Mouse (Mus musculus): ENCODE measurements at regions not wholly inside any gene's neighbourhood (a gene's known extent, or its start where the extent isn't known, plus 50 kb on each side); places are given as distances from the start of the nearest gene placed in this dataset.
A peak's percentile ranks its signal among the peaks of the same experiment; 100 is the strongest.
"Not testable (repeated sequence)": the region's sequence is repeated elsewhere in the genome, so short reads cannot be mapped to it uniquely, and the experiment has no call there.

- DNase-seq (ENCODE audit: low spot score): no peak
Measured at GRCm38 (mm10) chr16:63104383-63104782, 250.3 kb downstream of the Pros1 start.

GRCm38 (mm10) chr16:63104938-63105714 is 251.0 kb downstream of the Pros1 start:
- peak; percentile 3 for DNase-seq (ENCODE audit: low spot score)

DNA sequence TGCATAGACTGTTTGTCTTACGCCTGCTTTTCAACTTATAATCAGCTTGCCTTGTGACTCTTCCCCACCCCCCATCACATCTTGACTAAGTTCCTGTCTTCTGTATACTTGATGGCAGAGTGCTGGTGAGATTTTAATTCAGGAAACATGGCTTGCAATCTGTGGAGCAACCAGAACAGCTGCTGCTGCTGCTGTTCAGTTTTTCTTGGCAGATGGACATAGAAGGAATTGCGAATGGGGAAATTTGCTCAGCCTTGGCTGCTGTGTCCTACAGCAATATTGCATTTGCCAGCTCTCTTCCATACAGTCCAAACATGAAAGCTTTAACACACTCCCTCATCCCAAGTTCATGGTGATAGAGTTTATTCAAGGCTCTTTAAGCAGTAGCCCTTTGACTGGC is 262.3 kb downstream of the Pros1 start:
- DNase-seq (ENCODE audit: low spot score): no peak

DNA sequence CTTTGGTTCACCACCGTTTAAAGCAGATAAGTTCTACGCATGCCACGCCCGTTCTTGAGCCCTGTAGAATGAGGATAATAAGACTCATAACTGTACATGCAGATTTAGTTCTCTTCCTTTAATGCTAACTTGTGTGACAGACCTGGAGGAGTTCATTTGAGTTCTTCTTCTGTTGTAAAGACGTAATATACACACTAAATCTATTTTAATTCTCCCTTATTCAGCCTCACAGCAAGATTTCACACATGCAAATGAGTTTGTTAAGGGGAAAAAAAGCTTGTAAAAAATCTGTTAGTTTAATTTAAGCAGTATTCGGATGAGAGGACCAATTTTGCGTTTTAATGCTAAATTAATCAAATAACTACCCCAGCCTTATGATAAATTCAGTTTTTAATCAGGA is 264.6 kb downstream of the Pros1 start:
- no peak for DNase-seq (ENCODE audit: low spot score)

GRCm38 (mm10) chr16:63143851-63144250 is 289.7 kb downstream of the Pros1 start:
- no peak for DNase-seq (ENCODE audit: low spot score)

- no peak for DNase-seq (ENCODE audit: low spot score)
Measured at GRCm38 (mm10) chr16:63155300-63155821, 301.3 kb downstream of the Pros1 start.

- no peak for DNase-seq (ENCODE audit: low spot score)
Measured at GRCm38 (mm10) chr16:63170101-63170500, 316.0 kb downstream of the Pros1 start.

DNA sequence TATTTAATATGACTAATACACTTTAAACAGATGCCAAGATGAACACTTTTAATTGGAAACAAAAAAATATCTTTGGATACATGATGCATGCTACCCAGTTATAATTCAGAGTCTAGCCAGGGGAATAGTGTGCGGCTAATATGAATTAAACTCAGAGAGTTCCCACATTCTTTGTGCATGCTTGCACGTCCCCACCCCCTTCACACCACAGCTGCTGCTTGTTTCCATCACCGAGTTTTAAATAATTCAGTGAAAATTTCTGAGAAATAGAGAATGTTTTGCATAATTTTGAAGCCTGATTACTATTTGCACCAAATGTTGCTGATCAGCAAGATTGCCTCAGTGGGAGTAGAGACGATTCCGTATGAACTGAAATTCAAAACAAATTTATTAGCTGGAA is 325.1 kb downstream of the Pros1 start:
- DNase-seq (ENCODE audit: low spot score): no peak

DNA sequence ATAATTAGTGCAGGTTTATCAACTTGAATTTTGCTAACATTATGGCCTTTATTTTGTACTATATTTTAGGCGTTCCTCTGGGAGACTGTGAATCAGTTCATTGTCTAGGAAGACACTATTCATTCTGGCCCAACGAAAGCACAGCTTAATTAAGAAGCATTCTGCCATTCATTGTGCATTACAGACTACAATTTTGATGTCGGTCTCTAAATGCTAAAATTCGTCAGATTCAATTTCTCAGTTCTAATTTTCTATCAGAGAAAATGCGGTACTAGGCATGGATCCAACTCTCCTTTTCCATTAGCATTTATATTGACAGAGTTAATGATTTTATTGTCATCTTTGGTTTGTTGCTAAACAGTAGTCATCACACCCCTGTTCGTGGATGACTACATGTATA is 337.1 kb downstream of the Pros1 start:
- DNase-seq (ENCODE audit: low spot score): no peak

DNA sequence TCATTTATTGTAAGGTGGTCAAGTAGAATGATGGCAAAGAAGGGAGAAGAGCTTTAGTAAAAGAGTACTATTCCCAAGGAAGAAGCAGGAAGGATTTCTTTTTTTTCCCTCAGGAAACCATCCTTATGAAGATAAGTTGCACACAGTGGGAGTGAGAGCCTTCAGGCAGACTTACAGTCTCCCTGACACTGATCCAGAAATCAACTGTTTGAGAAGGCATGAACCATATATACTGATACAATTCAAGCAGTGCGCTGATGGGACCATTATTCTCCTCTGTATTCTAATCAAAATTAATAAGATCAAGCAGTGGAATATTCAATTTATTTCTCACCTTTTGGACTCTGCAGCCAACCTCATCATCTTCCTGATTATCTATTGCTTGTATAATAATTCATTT is 337.5 kb downstream of the Pros1 start:
- DNase-seq (ENCODE audit: low spot score): no peak

GRCm38 (mm10) chr16:63194595-63194994 is 340.5 kb downstream of the Pros1 start:
- no peak for DNase-seq (ENCODE audit: low spot score)

- not testable (repeated sequence) for DNase-seq (ENCODE audit: low spot score)
Measured at GRCm38 (mm10) chr16:63213471-63213870, 359.4 kb downstream of the Pros1 start.

DNA sequence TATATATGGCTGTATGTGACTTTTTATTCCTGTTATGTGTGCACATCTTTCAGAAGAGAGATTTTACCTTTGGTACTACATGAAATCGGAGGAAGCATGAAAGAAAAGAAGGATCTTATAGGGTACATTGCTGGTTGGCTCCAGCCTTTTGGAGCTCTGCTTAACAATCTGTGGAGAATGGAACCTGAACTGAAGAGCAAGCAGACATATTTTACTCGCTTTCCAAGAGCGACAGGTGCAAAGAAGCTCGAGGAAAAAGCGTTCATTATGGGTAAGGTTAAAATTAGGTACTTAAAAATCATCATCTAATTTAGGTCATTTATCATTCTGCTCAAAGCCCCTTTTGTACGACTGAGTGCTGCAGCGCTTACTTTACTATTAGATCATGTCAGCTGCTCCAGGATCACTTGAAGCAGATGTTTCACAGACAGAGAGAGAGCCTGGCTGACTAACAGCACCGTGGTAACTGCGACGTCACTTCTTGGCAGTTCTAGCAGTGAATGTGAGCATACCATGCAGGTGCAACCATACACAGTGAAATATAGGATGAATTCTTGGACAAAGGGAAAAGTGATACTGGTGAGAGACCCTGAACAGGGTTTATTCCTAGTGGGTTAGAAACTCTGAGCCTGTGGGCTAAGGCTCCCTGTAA is 366.2 kb downstream of the Pros1 start:
- DNase-seq (ENCODE audit: low spot score): no peak

DNA sequence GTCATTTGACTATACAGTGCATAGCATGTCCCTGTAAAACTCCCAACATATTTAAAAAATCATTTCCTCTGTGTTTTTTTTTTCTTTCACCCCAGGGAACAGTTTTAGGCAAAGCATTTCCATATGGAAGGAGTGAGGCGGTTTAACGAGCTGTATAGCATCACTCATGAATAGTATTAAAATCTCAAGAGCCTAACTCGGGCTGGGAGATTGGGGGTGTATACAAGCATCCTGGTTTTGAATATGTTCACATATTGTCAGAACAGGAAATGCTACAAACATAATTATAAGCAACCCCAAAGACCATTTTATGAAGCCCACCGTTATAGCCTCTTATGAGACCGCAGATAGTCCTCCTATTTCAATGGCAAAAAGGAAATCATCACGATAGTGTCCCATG is 370.5 kb downstream of the Pros1 start:
- DNase-seq (ENCODE audit: low spot score): no peak

GRCm38 (mm10) chr16:63225097-63225496 is 371.0 kb downstream of the Pros1 start:
- no peak for DNase-seq (ENCODE audit: low spot score)

GRCm38 (mm10) chr16:63229135-63229534 is 375.0 kb downstream of the Pros1 start:
- no peak for DNase-seq (ENCODE audit: low spot score)

- DNase-seq (ENCODE audit: low spot score): no peak
Measured at GRCm38 (mm10) chr16:63229567-63229966, 375.5 kb downstream of the Pros1 start.

DNA sequence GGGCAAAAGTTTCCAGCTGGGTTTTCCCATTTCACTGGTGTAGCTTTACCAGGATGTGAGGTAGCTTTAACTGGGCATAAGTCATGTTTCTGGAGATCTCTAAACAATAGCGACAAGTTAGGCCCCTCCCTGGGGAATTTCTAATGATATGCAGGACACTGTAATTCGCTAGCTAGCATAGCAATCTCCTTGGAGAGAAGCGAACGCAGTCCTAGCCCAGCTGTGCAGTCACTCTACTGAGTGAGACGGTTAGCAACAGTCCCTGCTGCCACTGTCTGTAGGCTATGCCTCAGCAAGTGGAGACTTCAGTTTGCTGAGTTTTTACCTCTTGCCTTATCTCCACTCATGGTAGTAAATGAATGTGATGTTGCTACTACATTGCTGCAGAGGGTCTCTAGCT is 416.1 kb downstream of the Pros1 start:
- no peak for DNase-seq (ENCODE audit: low spot score)

DNA sequence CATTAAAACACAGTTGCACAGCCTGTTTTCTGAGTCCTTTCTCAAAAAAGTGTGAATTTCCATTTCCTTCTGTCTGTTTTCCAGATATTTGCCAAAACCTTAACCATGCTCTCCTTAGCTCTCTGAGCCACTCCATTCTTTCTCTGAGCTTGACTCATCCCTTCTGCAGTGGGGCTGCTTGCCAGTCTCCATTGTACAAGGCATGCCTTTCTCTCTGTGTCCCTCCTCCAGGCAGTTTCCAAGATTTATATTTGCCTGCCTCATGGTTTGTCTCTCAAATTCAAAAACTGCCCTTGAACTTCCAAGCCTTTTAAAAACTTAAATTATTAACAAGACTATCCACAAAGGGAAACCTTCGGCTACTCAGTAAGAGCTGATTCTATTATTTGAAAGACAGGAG is 423.4 kb downstream of the Pros1 start:
- DNase-seq (ENCODE audit: low spot score): no peak

GRCm38 (mm10) chr16:63278259-63278697 is 424.2 kb downstream of the Pros1 start:
- DNase-seq (ENCODE audit: low spot score): no peak

DNA sequence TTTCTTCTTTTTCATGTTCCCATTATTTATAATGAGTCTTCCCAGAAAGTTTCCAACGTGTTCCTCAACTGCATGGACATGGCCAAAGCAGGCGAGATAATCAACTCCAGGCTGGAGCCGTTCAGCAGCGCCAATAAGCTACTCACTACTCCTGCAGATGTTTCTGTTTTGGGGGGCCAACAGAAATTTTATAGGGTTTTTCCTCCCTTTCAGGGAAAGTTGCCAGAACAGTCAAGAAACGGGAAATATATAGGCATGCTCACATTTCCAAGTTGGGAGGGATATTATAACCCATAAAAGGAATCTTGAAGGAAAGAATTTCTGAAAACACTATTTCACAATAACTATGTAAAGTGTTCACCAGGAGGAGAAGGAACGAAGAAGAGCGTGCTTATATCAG is 433.5 kb downstream of the Pros1 start:
- no peak for DNase-seq (ENCODE audit: low spot score)

GRCm38 (mm10) chr16:63311676-63312075 is 457.6 kb downstream of the Pros1 start:
- no peak for DNase-seq (ENCODE audit: low spot score)

DNA sequence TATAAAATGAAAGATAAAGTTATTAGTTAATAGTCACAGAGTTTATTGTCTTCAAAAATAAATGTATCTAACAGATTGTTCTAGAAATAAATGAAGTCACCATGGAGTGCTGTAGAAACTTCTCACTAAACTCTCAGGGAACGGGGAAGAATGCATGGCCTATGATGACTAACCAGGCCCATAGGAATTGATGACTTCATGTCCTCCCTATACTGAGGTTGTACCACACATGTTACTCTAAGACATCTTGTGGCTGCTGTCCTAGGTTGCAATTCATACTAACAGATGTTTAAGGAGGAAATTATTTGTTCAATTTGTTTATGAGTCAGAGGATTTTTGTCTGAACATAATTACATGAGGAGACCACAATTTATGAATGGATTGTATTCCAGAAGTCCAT is 459.4 kb downstream of the Pros1 start:
- DNase-seq (ENCODE audit: low spot score): no peak

DNA sequence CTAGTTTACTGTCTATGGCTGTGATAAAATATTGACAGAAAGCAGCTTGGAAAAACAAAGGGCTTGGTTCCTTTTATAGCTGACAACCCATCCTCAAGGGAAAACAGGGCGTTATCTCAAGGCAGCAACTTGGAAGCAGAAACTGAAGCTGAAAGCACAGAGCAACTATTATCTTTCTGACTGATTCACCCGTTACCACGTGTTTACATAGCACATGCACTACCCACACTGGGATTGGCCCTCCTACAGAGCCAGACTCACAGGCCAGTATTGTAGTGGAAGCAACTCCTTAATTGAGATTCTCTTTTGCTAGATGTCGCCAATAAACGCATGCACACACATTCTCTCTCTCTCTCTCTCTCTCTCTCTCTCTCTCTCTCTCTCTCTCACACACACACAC is 465.5 kb downstream of the Pros1 start:
- no peak for DNase-seq (ENCODE audit: low spot score)

Data from lung, postnatal 25 days (tissue).